Comparison of ENCODE assay signal across 8 mouse cellular contexts in the genomic region with DNA sequence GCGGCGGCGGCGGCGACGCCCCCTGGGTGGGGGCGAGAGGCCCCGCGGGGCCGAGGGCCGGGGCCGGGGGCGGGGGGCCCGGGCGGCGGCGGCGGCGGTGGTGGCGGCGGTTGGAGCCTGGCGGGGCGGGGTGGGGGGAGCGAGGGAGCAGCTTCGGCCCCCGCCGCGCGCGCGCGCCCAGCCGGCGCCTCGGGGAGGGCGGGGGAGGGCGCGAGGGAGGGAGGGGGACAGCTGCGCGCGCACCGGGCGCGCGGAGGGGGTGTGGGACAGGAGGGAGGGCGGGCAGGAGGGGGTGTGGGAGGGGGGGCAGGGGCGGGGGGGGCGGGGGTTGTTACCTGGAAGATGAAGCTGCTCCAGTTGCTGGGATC. TPM values are rescaled to one million over a fixed set of nuclear protein-coding genes. Genes with fewer than 3 reads are reported as not detected.
DNase-seq lines count a peak whose midpoint lies in the region; ATAC-seq and TF ChIP-seq lines count a peak whose summit lies in the region.

No protein-coding gene starts in this region.

- peak; percentile 6; the same call in 1 of the 2 replicates for ATAC-seq in stomach, postnatal 0 days (ENCODE audit: low FRiP score, low TSS enrichment)

- H3K4me3 ChIP-seq in left cerebral cortex, adult 2 months = peak overlapping the region; percentile 48
- peak overlapping the region; percentile 90 for H3K4me3 ChIP-seq in hindbrain, embryonic 10.5 days
- peak overlapping the region; percentile 96 for H3K4me3 ChIP-seq in megakaryocyte, embryonic 14.5 days (replicated peaks)
- peak overlapping the region; percentile 84 for H3K4me3 ChIP-seq in stomach, postnatal 0 days (ENCODE audit: low read depth, low read length)

- intact Hi-C loops in left cerebral cortex, adult 2 months (cut with DNase I) = loop anchor here (2.0 to 5.0 kb wide), 2 partner anchors 76 to 144 kb away; a partner anchor contains a TSS
- intact Hi-C loops in left cerebral cortex, postnatal 36 days (cut with DNase I) = loop anchor here (5.0 kb wide), 2 partner anchors 76 to 144 kb away; a partner anchor contains a TSS

- H3K4me2 ChIP-seq in stomach, postnatal 0 days (replicated peaks; ENCODE audit: low read depth) = peak overlapping the region; percentile 96

- TF ChIP-seq CTCF in left cerebral cortex, adult 2 months (IDR thresholded peaks at IDR 0.05) = no peak
- TF ChIP-seq CTCF in stomach, postnatal 0 days (IDR thresholded peaks at IDR 0.05; ENCODE audit: low read depth) = no peak

- TF ChIP-seq EP300 in stomach, postnatal 0 days (optimal IDR thresholded peaks at IDR 0.05) = no peak

- peaks cover 56% of the 10 kb centered on the region for H3K4me1 ChIP-seq in hindbrain, embryonic 10.5 days (replicated peaks)
- peaks cover 82% of the 10 kb centered on the region for H3K4me1 ChIP-seq in megakaryocyte, embryonic 14.5 days
- peaks cover 11% of the 10 kb centered on the region for H3K4me1 ChIP-seq in stomach, postnatal 0 days (replicated peaks; ENCODE audit: control insufficient read depth, insufficient read depth)

- H3K27me3 ChIP-seq in hindbrain, embryonic 10.5 days (ENCODE audit: insufficient read depth, poor library complexity, severe bottlenecking) = no peaks in the 10 kb centered on the region
- H3K27me3 ChIP-seq in megakaryocyte, embryonic 14.5 days (replicated peaks) = no peaks in the 10 kb centered on the region
- no peaks in the 10 kb centered on the region for H3K27me3 ChIP-seq in stomach, postnatal 0 days (ENCODE audit: control insufficient read depth, insufficient read depth, low read length)

- H3K27ac ChIP-seq in left cerebral cortex, adult 2 months = peak overlapping the region; percentile 94
- peak overlapping the region; percentile 100 for H3K27ac ChIP-seq in hindbrain, embryonic 10.5 days
- H3K27ac ChIP-seq in stomach, postnatal 0 days (replicated peaks) = peak overlapping the region; percentile 96

- peak; percentile 61 to 73 for DNase-seq in left cerebral cortex, adult 2 months (ENCODE audit: extremely low spot score in 1 of 2, low spot score in 2 of 2)
- DNase-seq in left cerebral cortex, postnatal 36 days (ENCODE audit: low spot score in 2 of 2) = no peak
- peak; percentile 65 for DNase-seq in c-Kit-positive CD71-positive TER-119-negative erythroid progenitor cells, embryonic 14.5 days (ENCODE audit: low read depth)
- no peak for DNase-seq in hindbrain, embryonic 10.5 days (ENCODE audit: low spot score)
- no peak for DNase-seq in stomach, postnatal 0 days (ENCODE audit: low spot score)
- no peak for DNase-seq in Muller cell, postnatal 12 days (ENCODE audit: inconsistent ontology term)
- no peak for DNase-seq in right cerebral cortex, postnatal 36 days (ENCODE audit: low spot score in 2 of 2)

- H3K9me3 ChIP-seq in hindbrain, embryonic 10.5 days = no peaks in the 10 kb centered on the region
- no peaks in the 10 kb centered on the region for H3K9me3 ChIP-seq in megakaryocyte, embryonic 14.5 days
- H3K9me3 ChIP-seq in stomach, postnatal 0 days (ENCODE audit: control insufficient read depth, low read length) = no peaks in the 10 kb centered on the region

- peak overlapping the region; percentile 87 for H3K9ac ChIP-seq in stomach, postnatal 0 days (ENCODE audit: low read length)

- whole genome bisulfite sequencing in hindbrain, embryonic 10.5 days = 8% methylated on average over 36 of the region's 48 CpGs
- 0% methylated on average over 2 of the region's 48 CpGs for WGBS in stomach, postnatal 0 days

- H3K36me3 ChIP-seq in hindbrain, embryonic 10.5 days = peaks cover 80% of the 10 kb centered on the region
- peaks cover 70% of the 10 kb centered on the region for H3K36me3 ChIP-seq in megakaryocyte, embryonic 14.5 days (replicated peaks; ENCODE audit: low read length)
- peaks cover 6% of the 10 kb centered on the region; the same call in 1 of the 2 replicates for H3K36me3 ChIP-seq in stomach, postnatal 0 days (ENCODE audit: control insufficient read depth, insufficient read depth, low read length)

RNA-seq across cellular contexts. Expression of a gene that starts 0.2 kb away (rescaled TPM):
- total RNA-seq in left cerebral cortex, adult 2 months (2021) = 100 to 1,000 TPM; 210 to 221 TPM
- total RNA-seq in left cerebral cortex, postnatal 36 days (2021) = 100 to 1,000 TPM; 227 to 234 TPM
- polyA plus RNA-seq in hindbrain, embryonic 10.5 days (2016; fragmentation: Nextera tagmentation; extraction: Ambion mirVana) = 66.7 and 83.1 TPM in 2 replicates
- polyA plus RNA-seq in megakaryocyte, embryonic 14.5 days (2012; ENCODE audit: insufficient read depth, low replicate concordance) = 324 and 1,017 TPM in 2 replicates
- 21.3 and 25.5 TPM in 2 replicates for polyA plus RNA-seq in stomach, postnatal 0 days (2015; fragmentation: Nextera tagmentation; extraction: Ambion mirVana)

RNA-seq across cellular contexts. Expression of a gene that starts 5.6 kb away (rescaled TPM):
- total RNA-seq in left cerebral cortex, adult 2 months (2021) = 100 to 1,000 TPM; 214 to 216 TPM
- 100 to 1,000 TPM; 213 to 222 TPM for total RNA-seq in left cerebral cortex, postnatal 36 days (2021)
- polyA plus RNA-seq in hindbrain, embryonic 10.5 days (2016; fragmentation: Nextera tagmentation; extraction: Ambion mirVana) = 3.3 and 4.4 TPM in 2 replicates
- 0.68 and 3.9 TPM in 2 replicates for polyA plus RNA-seq in megakaryocyte, embryonic 14.5 days (2012; ENCODE audit: insufficient read depth, low replicate concordance)
- polyA plus RNA-seq in stomach, postnatal 0 days (2015; fragmentation: Nextera tagmentation; extraction: Ambion mirVana) = 1.7 and 2.9 TPM in 2 replicates

RNA-seq across cellular contexts. Expression of a gene that starts 5.7 kb away (rescaled TPM):
- total RNA-seq in left cerebral cortex, adult 2 months (2021) = 10 to 100 TPM; 61.0 to 66.3 TPM
- total RNA-seq in left cerebral cortex, postnatal 36 days (2021) = 10 to 100 TPM; 36.5 to 50.3 TPM
- 17.6 and 75.1 TPM in 2 replicates for polyA plus RNA-seq in hindbrain, embryonic 10.5 days (2016; fragmentation: Nextera tagmentation; extraction: Ambion mirVana)
- 164 and 252 TPM in 2 replicates for polyA plus RNA-seq in megakaryocyte, embryonic 14.5 days (2012; ENCODE audit: insufficient read depth, low replicate concordance)
- 12.0 and 27.5 TPM in 2 replicates for polyA plus RNA-seq in stomach, postnatal 0 days (2015; fragmentation: Nextera tagmentation; extraction: Ambion mirVana)

RNA-seq across cellular contexts. Expression of a gene that starts 9.4 kb away (rescaled TPM):
- 10 to 100 TPM; 15.1 to 27.1 TPM for total RNA-seq in left cerebral cortex, adult 2 months (2021)
- 10 to 100 TPM; 25.4 to 28.8 TPM for total RNA-seq in left cerebral cortex, postnatal 36 days (2021)
- polyA plus RNA-seq in hindbrain, embryonic 10.5 days (2016; fragmentation: Nextera tagmentation; extraction: Ambion mirVana) = 84.3 and 130 TPM in 2 replicates
- polyA plus RNA-seq in megakaryocyte, embryonic 14.5 days (2012; ENCODE audit: insufficient read depth, low replicate concordance) = 15.8 and 94.8 TPM in 2 replicates
- 8.7 and 25.1 TPM in 2 replicates for polyA plus RNA-seq in stomach, postnatal 0 days (2015; fragmentation: Nextera tagmentation; extraction: Ambion mirVana)

RNA-seq across cellular contexts. Expression of a gene that starts 10.3 kb away (rescaled TPM):
- 1 to 10 TPM in 1 of 2 experiments, not detected in 1; 1.2 TPM for total RNA-seq in left cerebral cortex, adult 2 months (2021)
- total RNA-seq in left cerebral cortex, postnatal 36 days (2021) = under 1 TPM in 1 of 2 experiments, not detected in 1; 0.99 TPM
- polyA plus RNA-seq in hindbrain, embryonic 10.5 days (2016; fragmentation: Nextera tagmentation; extraction: Ambion mirVana) = 0.25 and 0.55 TPM in 2 replicates
- 4.2 TPM in 1 of 2 replicates, not detected in the other for polyA plus RNA-seq in megakaryocyte, embryonic 14.5 days (2012; ENCODE audit: insufficient read depth, low replicate concordance)
- 0.42 TPM in 1 of 2 replicates, not detected in the other for polyA plus RNA-seq in stomach, postnatal 0 days (2015; fragmentation: Nextera tagmentation; extraction: Ambion mirVana)

Comparison
In these comparisons a context has a peak if more than half of its experiments do, and no peak if none do; other contexts are left out.
1. DNase-seq: peak in left cerebral cortex, adult 2 months (2 of 2) and c-Kit-positive CD71-positive TER-119-negative erythroid progenitor cells, embryonic 14.5 days (single experiment); none in left cerebral cortex, postnatal 36 days (0 of 2), hindbrain, embryonic 10.5 days (single experiment), stomach, postnatal 0 days (single experiment), Muller cell, postnatal 12 days (single experiment) and right cerebral cortex, postnatal 36 days (0 of 2).
2. Peak in every context shown above with its lines, with median percentiles within 50 percentile points of each other: H3K27ac ChIP-seq and H3K4me3 ChIP-seq.